Mouse (Mus musculus) lung, postnatal 14 days (tissue): ENCODE measurements around the gene 2510009E07Rik.
A peak's percentile ranks its signal among the peaks of the same experiment; 100 is the strongest.

ENCODE experiments used
- DNase-seq: peaks from one replicate; pipeline ENCODE4 v3.0.0; 2021

2510009E07Rik gene

DNA sequence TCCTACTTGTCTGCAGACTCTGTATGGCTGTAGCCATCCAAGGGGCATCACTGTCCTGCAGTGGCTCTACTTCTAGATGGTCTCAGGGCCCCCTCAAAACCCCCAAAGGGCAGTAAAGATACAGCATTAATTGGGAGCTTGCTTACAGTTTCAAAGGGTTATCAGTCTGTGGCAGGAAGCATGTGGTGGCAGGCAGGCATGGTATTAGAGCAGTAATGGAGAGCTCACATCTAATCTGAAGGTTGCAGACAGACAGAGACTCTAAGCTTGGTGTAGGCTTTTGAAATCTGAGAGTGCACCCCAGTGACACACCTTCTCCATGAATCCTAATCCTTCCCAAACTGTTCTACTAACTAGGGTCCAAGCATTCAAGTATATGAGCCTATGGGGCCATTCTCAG lies 60.0 kb downstream of the 2510009E07Rik start:
- no peak for DNase-seq

DNA sequence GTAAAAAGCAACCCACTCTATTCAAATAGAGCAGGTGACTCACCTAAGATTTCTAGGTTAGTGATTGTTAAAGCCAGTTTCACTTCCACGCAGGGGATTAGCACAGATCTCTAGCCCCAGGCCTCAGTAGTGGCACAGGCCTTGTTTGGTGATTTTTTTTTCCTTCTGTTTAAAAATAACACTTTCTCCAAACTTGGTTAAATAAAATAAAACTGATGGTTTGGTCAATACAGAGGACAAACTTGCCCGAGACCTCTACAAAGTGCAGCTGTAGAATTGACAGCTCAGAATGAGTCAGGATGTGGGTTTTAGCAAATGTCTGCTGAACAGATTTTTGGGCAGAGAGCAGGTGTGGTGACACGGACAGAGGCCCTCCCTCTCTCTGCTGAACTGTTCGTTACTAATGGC lies 62.6 kb downstream of the 2510009E07Rik start:
- no peak for DNase-seq

DNA sequence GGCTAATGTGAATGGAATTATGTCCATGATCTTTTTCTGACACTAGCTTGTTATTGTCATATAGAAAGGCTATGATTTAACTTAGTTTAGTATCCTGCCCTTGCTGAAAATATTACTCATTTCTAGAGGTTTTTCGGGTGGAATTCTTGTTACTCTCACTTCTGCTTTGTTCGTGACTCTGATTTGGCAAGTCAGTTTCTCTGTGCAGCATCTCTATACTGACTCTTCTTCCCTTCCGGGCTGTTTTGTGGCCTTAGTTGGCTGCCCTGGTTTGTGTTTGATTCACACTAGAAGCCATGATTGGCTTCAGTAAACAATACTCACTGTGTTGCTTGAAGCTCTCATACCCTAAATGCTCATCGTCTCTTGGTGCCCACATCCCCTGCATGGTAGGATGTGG lies 63.9 kb downstream of the 2510009E07Rik start:
- DNase-seq = no peak

DNA sequence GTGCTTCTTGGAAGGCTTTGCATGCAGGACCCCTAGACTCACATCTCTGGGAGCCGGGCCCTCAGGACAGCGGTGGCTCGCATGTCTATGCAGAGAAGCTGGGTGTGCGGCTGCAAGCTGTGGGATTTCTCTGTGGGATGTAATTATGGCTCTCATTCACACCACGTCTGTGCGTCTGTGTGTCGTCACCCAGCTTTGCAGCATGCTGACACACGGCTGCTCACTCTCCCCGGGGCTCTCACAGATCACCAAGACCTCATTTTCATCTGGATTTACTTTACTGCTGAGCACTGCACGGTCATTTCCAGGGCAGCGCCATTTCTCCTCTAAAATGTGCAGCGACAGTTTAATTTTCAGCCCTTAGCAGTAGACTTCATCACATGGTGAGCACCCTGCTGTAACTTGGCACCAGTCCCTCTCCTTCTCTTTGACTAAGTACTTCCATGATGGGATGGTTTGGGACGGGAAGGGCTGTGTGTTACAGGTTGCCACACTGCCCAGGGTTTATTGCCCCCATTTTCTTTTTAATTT lies 66.3 kb downstream of the 2510009E07Rik start:
- no peak for DNase-seq

DNA sequence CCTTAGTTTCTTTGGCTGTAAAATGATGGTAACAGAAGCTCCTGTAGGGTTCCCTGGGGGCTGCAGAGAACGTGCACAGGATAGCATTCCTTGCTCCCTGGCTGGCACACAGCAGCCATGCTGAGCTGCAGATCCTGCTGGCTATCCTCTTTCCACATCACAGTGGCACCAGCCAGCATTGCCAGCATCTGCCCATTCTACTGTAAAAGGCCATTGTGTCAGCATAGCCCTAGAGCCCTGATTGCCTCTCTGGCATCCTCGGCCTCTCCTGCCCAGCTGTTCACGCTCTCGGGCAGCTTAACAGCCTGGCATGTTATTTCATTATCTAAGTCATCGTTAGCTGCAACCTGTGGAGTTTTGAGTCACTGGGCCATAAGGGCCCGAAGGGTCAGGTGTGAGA lies 67.2 kb downstream of the 2510009E07Rik start:
- DNase-seq = no peak

DNA sequence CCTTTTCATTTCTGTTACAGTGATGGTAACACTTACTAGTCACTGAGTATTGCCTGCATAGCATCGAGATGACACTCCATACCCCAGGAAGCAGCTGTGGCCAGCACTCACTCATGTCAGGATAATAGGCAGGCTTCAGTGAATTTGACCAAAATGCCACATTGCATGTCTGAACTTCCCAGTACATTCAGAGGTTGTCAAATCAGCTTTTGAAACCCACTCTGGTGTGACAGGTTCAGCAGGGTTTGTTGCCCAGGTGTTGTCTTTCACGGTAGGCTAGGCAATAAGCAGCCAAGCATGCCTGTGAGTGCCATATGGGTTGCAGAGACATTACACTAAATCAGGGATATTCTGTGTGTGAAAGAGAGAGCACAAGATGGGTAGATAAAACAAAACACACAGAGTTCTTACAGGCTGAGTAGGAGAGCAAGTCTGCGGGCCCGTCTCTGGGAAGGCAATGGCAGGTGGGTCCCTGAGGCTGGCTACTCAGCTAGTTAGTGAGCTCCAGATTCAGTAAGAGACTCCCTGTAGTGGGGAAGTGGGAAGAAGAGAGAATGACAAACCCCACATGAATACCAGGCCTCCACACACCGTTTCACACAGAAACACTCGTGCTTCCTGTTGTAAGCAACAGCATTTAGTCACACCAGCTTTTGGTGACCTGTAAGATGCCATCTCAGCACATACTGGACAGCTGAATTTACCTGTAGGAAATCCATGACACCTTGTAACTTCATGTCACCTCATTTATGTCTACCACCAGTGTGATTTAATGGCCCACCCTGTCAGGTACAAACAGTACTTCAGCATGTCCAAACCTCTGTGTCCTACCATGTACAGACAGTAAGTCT lies 68.5 kb downstream of the 2510009E07Rik start:
- no peak for DNase-seq

DNA sequence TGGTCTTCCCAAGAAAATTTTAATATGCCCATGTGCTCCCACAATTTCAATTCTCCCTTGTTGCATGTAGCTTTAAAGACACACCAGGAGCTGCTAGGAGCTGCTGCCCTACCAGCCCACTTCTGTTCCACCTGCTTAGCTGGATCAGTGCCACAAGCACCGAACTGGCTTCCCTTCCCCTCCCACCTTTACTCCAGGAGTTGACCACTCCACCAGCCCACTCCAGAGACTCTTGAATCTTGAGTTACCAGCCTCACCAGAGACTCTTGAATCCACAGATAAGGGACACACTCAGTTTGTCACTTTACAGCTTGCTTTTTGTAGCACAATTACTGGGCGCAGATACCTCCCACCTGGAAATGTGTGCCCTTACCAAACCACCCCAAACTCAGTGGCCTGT lies 73.8 kb downstream of the 2510009E07Rik start:
- DNase-seq = no peak

DNA sequence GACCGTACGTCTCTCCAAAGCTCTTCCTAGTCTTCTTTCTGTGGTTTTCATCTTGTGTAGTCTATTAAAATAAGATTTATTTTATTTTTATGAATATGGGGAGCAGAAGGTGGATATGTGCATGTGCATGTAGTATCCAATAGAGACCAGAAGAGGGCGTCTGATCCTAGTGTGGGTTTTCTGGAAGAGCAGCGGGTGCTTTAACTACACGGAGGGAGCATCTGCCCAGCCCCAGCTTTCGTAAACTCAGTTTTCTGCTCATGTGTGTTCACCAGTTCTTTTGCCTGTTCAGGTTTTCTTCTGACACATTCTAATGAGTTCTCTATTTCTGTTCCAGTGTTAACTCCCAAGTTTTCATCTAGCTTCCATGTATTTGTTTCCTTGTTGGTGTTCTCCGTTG lies 78.7 kb downstream of the 2510009E07Rik start:
- peak; percentile 61 for DNase-seq

DNA sequence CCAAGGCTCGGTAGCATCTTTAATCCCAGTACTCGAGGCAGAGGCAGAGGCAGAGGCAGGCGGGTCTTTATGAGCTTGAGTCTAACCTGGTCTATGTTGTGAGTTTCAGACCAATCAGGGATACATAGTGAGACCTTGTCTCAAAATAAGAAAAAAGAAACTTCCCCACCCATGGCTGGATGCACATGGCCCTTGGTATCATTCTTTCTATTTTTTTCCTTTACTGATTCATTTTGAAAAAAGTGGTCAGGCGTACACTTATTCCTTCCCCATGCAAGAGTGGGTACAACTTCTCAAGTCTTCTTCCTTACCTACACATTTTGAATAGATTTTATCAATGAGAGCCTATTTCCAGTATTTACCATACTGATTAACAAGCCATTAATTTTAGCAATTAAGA lies 84.0 kb downstream of the 2510009E07Rik start:
- no peak for DNase-seq

DNA sequence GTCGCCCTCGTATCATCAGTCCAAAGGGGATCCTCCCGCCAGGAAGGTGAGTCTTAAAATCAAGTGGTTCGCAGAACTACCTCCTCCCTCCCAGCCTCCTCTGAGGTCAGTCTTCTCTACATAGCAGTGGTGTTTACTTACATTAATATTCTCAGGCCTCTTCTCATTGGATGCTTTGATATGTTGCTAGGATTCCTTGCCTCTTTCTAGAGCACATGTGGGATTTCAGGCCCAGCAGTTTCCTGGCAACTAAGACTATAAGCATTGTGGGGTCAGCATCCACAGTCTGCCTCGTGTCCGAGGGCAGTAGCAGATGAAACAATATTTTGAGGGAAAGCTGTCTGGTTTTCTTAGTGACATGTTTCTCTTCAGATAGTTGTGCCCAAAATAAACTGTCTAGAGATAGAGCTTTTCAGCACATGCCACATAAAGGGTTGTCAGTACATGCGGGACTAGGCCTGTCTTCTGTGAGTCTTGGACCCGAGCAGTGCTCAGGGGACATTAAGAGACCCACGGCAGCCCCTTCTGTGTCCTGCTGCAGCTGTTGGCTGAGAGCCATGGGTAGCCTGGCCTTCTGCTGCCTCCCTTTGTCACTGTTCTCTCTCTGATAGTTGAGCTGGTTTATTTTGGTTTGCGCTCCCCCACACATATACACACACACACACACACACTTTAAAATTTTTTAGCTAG lies 86.1 kb downstream of the 2510009E07Rik start:
- peak; percentile 15 for DNase-seq

DNA sequence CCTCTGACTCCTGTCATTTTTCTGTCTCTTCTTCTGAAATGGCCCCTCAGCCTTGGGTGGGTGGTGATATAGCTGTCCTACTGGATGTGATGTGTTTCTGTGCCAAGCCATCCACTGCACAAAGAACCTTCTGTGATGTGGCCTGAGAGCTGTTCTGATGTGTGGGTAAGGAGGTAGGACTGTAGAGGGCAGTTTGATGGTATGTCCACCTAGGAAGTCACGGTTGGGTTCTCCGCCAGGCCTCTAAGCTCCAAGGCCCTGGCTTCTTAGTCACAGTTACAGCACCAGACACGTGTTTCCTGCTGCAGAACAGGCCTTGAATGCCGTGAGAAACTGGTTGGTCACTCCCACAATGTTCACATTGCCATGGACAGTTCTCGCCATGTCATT lies 86.8 kb downstream of the 2510009E07Rik start:
- DNase-seq = no peak

DNA sequence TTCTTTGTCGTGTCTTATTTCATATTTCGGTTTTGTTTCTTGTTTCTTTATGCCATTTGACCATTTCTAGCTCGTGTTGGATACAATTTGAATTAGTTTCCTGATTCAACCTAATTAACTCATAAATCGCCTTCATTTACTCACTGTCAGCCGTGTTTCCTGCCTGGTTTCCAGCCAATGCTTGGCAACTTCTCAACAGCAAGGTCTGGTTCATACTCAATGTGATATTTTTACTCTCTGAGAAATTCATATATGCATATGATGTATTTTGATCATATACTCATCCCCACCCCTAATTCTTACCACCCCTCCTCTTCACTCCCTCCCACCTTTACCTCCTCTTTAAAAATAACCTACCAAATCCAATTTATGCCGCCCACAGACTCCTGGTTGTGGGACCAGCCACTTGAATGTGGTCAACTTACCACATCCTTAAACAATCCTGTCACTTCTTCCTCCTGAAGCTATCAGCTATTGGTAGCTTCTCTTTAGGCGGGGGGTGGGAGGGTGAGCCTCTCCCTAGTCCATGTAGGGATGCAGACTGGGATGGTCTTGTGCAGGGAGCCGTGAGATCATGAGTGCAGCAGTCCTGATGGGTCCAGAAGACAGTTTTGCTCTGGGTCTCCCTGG lies 87.3 kb downstream of the 2510009E07Rik start:
- no peak for DNase-seq

DNA sequence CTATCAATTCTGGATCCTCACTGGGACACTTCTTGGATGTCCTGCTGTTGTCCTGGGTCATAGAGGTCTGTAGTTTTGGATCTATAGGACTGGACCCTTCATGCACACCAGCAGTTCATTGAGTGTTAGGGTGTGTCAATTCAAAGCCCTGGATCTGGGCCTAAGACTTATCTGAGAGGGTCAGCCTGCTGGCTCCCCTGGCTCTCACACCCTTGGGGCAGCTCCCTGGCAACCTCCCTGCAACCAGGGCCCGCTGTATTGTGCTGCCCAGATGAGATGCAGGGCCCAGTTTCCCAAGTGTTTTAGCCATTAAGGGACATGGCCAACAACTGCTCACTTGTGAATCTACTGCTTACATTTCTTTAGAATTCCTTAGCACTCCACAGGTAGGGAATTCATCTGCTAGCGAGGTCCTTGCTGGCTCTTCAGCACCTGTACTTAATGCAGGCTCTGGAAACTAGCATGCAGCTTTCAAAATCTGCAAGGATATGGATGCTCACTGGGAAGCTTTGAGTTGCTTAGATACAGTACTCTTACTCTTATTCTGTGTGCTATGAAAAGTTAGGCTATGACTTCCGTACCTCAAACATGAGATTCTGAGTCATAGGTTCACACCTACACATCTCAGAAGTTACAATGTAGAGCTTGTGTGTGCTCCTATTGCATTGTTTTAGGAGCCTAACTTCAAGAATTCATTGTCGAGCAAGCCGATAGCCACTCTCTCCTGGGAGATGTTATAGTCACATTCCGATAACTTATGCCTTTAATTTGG lies 88.0 kb downstream of the 2510009E07Rik start:
- DNase-seq = no peak

DNA sequence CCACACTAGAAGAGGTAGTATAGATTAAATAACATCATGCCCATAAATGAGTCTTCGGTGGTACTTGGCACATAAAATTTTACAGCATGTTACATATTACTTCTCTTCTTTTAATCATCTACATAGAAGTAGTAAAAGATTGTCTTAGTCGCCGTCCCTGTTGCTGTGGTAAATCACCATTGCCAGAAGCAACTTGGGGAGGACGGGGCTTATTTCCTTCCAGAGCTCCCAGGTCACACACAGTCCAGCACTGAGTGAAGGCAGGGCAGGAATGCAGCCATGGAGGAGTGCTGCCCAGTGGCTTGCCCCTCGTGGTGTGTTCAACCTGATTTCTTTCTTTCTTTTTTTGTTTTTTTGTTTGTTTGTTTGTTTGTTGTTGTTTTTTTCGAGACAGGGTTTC lies 90.1 kb downstream of the 2510009E07Rik start:
- no peak for DNase-seq
